Mouse (Mus musculus): ENCODE measurements around the gene Mapk14. TPM values are rescaled to one million over a fixed set of nuclear protein-coding genes. Genes with fewer than 3 reads are reported as not detected.
A peak's percentile ranks its signal among the peaks of the same experiment; 100 is the strongest.

Mapk14 gene
- polyA plus RNA-seq (2012; rRNA removed): 108 and 110 TPM in 2 replicates

DNA sequence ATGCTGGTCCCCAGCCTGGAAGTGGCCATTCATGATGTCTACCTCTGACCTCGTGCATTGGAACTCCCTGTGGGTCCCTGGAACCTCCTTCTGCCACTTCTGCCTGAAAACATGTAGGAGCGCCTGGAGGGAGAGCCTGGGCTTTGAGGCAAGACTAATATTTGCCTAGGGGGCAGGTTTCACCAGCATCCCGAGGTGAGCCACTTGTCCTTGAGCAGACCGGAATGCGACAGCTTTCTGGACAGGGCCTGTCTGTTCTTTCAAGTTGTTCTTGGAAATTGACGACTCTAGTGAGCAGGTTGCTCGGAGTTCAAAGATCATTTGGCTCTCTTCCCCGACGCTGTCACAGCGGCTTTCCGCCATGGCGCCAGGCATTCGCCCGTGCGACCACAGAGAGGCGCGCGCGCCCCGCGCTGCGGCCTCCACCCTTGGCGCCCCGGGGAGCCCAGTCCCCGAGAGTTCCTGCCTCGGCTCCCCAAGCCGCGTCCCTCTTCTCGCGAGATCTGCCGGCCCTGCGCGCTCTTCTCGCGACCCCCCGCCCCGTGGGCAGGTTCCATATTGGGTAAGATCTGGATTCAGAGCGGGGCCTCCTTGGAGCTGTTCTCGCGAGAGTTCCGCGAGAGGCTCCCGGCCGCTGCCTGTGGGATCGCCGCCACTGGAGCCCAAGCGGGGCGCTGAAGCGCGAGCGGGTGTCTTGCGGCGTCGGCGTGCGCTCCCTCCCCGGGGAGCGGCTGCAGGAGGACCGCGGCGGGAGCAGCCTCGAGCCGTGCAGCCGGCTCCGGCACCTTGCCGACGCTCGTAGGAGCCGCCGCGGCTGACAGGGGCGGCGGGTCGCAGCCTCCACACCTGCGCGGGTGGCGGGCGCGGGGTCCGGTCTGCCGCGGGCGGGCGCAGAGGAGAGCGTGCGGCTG is at the start of gene Mapk14:
Gene Mapk14, plus strand, starts transcription at position 554 of the 911 bp plus-strand sequence.
- DNase-seq (ENCODE audit: extremely low spot score in 1 of 2, low spot score in 1 of 2): peak; percentile 99 to 100

DNA sequence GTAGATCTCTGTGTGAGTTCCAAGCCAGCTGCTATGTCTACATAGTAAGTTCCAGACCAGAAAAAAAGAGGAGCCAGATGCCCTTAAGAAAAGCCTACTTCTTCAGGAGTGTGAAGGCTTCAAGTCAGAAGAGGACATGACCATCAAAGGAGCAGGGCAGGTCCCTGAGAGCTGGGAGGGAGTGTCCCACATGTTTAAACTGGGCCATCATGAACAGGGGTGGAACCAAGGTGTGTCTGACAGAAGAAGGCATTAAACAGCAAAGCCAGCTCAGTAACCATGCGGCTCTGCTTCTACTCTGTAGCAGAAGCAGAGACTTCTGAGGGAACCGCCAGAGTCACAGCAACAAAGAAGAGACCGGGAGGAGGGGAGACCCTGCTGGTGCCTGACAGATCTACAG is 47.4 kb upstream of the Mapk14 start:
- DNase-seq (ENCODE audit: extremely low spot score in 1 of 2, low spot score in 1 of 2): no peak

DNA sequence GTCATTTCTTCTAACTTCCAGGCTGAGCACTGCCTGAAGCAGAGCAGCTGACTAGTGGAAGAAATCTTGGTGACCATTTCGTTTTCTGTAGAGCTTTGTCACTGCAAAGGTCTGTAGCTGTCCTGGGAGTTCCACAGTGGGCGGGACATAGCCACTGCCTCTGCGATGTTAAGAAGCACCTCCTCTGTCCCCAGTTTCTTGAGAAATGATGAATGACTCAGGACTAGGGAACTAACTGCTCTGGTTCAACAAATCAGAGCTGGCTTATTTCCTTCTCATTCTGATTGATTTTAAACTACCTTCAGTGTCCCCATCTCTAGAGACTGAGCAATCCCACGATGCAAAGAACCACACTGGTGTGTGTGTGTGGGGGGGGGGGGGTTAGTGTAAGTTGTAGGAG is 47.0 kb upstream of the Mapk14 start:
- no peak for DNase-seq (ENCODE audit: extremely low spot score in 1 of 2, low spot score in 1 of 2)

DNA sequence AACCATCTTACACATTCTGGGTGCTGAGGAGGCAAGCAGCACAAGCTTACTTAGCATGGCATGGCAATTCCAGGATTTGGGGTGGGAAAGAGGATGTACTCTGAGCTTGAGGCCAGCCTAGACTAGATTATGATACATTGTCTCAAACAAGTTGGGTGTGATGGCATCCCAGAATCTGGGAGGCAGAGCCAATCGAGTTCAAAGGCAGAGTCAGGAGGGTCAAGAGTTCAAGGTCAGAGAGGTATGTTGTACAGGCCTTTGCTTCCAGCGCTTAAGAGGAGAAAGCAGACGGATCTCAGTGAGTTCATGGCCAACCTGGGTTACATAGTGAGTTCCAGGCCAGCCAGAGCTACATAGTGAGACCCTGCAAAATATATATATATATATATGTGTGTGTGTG is 44.9 kb upstream of the Mapk14 start:
- DNase-seq (ENCODE audit: extremely low spot score in 1 of 2, low spot score in 1 of 2): no peak

DNA sequence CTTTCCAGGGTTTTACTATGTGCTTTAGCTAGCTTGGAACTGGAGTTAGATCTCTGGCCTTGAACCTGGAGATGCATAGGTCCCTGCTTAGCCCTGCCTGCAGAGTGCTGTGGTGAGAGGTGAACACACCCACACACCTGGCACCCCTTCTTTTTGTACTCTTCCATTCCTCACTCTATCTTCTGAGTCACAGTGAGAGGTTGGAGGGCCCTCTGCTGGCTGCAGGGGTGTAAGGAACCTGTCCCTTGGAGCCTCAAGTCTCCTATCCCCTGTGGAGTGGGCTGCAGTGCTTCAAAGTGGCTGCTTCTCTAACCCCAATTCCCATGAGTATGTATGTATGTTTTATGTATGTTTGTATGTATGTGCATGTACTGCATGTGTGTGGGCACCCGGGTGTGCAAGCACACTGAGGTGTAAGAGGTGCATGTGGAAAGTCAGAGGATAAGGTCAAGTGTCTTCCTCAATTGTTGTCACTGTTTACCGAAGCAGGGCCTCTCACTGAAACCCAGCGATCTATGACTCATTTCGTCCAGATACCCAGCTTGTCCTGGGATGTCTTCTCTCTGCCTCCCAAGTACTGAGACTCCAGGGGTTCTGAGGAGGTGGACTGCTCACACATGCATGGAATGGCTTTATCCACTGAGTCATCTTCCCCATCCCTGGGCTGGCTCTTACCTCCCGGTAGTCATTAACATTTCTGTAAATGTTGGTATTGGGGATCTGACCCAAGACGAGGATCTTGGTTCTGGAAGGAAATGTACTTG is 42.3 kb upstream of the Mapk14 start:
- DNase-seq (ENCODE audit: extremely low spot score in 1 of 2, low spot score in 1 of 2): peak; percentile 50 to 82

DNA sequence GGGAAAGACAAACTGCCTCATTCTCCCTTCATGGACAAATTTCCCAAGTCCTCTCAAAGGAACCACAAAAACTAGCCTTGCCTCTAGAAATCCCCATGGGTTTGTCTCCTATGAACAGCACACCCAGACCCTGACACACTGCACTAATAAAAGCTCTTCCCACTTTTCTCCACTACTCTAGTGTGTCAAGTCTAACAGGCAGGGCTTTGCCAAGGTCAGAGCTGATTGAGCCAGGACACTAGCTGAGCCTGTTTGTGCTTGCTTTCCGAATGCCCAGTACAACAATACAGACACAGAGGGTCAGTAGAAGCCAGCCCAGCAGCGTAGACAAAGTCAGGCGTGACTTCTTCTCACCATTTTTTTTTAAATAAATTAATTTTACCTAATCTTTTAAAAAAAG is 40.9 kb upstream of the Mapk14 start:
- DNase-seq (ENCODE audit: extremely low spot score in 1 of 2, low spot score in 1 of 2): no peak

DNA sequence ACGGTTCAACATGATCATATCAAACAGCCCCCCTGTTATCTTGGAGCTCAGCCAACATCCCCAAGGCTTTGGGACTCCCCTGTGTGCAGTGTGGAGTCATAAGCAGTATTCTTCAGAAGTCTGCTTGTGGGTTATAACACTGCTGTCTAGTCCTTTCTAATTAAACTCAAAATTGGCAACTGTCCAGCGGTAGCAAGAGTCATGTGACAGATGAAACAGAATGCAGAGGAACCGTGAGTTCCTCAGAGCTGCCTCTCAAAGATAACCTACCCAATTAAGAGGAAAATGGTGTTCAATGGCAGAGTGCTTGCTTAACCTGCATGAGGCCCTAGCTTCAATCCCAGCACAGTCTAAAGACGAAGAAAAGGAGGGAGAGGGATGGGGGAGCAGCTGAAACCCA is 33.2 kb upstream of the Mapk14 start:
- peak in 1 of 2 experiments; percentile 19 for DNase-seq (ENCODE audit: extremely low spot score in 1 of 2, low spot score in 1 of 2)

DNA sequence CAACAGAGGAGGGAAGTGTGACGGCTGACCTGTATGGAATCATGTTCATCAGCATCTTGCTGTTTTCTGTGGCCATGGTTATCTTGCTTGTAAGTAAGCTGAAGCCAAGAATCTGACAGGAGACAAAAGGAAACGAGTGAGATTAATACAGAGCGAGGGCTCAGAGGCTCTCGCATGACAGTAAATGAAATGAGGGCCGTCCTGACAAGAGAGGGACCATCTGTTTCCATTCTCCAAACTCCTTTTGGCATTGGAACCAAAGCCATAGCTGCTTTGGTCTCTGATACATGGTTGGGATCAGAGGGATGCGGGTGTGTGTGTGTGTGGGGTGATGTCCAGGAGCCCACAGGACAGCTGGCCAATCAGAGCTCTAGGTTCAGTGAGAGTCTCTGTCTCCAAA is 31.6 kb upstream of the Mapk14 start:
- DNase-seq (ENCODE audit: extremely low spot score in 1 of 2, low spot score in 1 of 2): no peak

DNA sequence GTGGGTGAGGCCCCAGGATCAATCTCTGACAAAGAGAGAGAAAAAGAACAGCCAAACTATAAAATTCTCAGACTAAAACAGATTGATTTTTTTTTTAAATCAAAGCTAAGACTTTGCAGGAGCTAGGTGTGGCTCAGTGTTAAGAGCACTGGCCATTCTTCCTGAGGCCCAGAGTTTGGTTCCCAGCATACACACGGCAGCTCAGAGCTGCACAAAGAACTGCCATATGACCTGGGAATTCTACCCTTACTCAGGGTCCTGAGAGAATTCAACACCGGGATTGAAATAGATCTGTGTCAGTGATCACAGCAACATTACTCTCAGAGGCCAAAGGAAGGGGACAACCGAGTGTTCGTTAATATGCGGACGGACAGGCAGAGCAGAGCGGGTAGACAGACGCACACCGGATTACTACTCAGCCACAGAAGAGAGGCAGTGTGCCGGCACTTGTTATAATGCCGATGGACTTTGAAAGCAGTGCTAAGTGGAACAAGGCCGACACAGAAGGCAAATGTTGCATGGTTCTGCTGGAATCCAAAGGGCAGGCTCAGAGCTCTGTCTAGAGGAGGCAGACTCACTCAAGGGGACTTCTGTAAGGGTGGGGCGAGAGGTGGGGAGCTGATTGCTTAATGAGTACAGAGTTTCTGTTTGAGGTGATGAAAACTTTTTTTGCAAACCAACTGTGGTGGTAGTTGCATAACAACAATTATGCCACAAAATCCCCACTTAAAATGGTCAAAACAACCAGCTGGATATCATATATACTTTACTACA is 8.6 kb upstream of the Mapk14 start:
- no peak for DNase-seq (ENCODE audit: extremely low spot score in 1 of 2, low spot score in 1 of 2)

DNA sequence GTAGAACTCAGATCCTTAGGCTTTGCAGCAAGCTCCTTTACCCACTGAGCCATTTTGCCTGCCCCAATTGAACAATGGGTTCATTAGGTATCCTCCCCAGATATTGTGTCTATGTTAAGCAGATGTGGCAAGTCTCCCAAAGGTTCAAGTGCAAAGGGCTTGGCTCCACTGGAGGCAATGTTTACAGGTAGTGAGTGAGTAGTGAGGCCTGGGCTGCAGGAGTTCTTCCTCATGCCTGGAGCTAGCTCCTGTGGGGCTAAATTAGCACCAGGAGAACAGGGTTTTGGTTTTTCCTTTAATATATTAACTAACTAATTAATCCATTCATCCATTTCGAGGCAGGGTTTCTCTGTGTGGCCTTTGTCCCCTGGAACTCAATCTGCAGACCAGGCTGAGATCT is 7.5 kb upstream of the Mapk14 start:
- no peak for DNase-seq (ENCODE audit: extremely low spot score in 1 of 2, low spot score in 1 of 2)

DNA sequence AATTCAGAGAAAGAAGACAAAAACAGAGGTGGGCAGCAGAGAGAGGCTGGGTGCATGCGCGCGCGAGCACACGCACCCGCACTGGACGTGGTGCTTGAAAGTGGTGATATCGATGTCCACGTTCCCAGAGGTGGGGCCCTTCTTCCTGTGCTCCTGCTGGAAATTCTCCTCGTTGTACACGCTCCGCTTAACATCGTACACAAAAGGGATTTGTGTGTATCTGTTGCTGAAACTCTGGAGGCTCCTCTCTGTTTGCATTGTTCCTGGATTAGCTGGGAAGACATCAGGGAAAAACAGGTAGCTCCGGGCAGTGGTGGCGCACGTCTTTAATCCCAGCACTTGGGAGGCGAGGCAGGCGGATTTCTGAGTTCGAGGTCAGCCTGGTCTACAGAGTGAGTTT is 6.5 kb upstream of the Mapk14 start:
- DNase-seq (ENCODE audit: extremely low spot score in 1 of 2, low spot score in 1 of 2): no peak

DNA sequence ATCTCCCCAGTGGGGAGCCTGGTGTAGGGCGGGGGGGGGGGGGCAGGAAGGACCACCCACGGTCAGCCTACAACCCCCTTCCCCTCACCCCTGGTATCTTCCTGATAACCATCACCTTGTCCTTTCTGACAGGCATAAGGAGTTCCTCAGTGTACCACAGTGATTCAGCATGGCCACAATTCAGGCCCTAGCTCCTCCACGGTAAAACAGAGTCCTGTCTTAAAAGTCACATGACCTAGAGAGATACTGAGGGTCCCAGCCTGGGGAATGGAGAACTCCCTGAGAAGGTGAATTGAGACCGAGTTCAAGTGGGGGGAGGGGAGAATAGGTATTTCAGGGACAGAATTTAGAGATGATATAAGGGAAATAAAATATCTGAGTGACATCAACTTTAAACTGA is 3.8 kb upstream of the Mapk14 start:
- no peak for DNase-seq (ENCODE audit: extremely low spot score in 1 of 2, low spot score in 1 of 2)

DNA sequence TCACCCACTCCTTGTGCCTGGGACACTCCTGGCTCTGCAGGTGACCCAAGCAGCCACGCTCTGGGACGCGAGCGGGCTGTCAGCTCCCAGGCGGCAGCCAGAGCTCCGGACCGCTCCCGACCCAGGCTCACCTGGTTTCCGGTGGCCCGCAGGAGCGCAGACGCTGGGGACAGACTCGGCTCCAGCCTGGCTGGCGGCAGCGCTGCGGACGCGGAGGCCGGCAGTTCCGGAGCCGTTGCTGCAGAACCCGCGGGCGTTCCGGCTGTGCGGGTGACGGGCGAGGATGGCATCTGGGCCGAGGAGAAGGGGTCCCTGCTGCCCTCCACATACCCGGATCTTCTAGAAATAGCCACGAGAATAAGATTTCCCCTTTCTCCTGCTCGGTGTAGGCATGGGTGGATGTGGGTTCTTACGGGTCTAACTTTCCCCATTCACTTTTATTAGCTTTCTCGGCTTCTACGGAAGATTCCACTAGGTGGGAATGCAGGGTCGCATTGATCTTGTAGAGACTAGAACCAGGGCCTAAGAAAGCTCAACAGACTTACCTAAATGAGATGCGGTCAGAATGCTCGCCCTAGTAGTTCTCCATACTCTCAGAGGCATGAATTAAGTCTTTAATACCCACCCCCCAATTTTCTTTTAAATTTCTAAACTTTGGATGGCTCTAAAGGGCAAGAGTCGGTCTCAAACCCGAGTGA is 1.4 kb upstream of the Mapk14 start, which contains the start of gene Slc26a8:
Gene Slc26a8, minus strand, starts transcription at position 648 of the 698 bp plus-strand sequence.
- no peak for DNase-seq (ENCODE audit: extremely low spot score in 1 of 2, low spot score in 1 of 2)

DNA sequence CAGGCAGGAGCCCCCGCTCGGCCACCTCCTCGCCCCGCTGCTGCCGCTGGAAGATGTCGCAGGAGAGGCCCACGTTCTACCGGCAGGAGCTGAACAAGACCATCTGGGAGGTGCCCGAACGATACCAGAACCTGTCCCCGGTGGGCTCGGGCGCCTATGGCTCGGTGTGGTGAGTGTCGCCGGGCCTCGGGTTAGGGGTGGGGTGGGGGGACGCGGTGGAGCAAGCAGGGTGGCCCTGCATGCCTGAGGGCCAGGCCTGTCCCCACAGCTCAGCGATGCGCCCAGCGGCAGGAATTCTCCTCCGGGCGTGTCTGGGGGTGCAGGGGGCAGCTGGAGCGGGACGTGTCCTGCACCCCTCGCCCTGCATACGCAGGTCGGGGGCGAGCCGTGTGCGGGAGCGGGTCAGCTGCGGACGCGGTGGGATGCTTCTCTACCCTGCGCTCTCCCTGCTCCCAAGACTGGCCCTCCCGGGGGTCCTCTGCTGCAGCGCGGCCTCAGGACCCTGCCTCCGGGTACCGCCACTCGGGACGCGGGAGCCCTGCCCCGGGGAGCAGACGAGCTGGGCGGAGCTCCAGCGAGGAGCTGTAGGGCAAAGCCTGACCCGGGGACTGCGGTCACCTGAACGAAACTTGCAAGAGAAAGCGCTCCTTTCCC is 685 bp downstream of the Mapk14 start:
- no peak for DNase-seq (ENCODE audit: extremely low spot score in 1 of 2, low spot score in 1 of 2)

DNA sequence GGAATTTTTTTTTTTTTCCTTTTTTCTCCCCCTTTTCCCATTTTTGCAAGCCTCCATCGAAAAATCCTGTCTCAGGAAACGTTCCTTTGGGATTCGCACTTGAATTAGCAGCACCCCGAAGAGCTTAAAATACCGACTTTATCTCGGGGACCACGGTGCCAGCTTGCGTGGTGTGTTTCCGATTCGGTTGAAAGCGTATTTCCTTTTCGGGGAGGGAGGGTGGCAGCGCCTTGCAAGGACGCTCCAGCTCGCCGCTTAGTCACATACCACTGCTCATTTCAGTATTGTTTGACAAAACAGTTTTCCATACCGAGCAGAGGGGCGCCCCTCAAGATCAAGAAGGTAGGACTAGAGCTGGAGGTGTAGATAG is 1.2 kb downstream of the Mapk14 start:
- DNase-seq (ENCODE audit: extremely low spot score in 1 of 2, low spot score in 1 of 2): peak in 1 of 2 experiments; percentile 70

DNA sequence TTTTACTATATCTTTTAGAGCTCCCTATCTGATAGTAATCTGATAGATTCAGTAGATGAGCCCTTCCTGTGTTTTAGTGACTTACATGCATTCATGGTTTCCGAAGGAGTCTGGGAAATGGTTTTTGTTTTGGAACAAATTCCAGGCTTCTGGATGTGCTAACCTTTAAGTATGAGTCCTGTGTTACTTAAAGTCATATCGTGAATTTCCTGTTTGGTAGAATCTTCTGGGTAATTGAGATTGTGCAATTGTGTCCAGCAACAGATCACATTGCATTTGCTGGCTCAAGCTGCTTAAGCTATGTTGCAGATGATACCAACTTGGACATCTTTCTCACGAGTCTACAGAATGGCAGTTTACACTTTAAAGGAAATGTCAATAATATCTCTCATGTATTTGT is 2.0 kb downstream of the Mapk14 start:
- DNase-seq (ENCODE audit: extremely low spot score in 1 of 2, low spot score in 1 of 2): no peak

DNA sequence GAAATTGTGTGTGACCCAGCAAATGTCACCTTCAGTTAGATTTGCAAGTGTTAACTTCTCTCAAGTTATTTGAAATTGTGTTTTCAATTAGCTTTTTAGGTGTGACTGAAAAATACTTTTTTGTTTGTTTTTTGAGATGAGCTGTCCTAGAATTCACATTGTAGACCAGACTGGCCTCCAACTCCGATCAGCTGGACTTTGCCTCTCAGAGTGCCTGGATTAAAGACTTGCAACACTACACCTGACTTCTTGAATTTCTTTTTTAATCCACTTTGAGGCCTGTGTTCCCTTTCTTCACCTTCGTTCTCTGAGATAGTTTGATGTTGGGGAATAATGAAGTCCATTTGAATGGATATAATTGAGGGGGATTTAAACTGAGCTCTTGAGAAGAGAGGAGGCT is 2.9 kb downstream of the Mapk14 start:
- no peak for DNase-seq (ENCODE audit: extremely low spot score in 1 of 2, low spot score in 1 of 2)

DNA sequence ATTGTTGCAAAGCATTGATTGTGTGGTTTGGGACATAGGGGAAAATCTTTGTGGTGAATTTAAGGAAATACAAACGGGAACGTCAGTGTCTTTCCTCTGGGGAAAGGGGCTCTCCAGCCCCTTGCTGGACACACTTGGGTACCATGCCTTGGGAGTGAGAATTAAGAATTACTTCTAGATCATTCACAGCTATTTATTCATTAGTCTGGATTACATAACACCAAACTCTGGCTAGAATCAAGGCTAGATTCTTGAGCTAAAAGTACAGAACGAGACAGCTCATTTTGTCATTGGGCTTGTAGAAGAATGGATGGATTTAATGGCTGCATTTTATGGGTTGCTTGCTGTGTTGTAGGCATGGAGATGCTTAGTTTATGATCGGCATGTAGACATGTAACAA is 3.7 kb downstream of the Mapk14 start:
- DNase-seq (ENCODE audit: extremely low spot score in 1 of 2, low spot score in 1 of 2): no peak

DNA sequence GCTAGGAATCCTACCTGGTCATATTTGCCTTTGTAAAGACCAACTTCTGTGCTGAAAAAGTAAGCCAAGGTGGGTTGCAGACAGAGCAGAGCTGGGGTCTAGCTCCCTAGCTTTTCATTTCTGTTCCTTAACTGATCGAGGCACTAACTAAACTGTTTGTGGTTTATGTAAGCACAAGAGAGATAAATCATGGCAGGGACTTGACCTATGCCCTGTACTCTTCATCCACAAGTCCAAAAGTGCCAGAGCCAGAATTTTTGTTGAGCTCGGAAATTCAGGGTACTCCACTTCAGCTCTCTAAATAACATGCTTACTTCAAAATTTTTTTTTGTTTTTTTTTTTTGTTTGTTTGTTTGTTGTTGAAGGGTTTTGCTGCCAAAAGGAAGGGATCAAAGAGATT is 5.5 kb downstream of the Mapk14 start:
- no peak for DNase-seq (ENCODE audit: extremely low spot score in 1 of 2, low spot score in 1 of 2)

Measured in frontal cortex, adult 2 months (tissue).